Mouse (Mus musculus): ENCODE data around the gene Efnb1. TPM values are rescaled to one million over a fixed set of nuclear protein-coding genes. Genes with fewer than 3 reads are reported as not detected.

The Efnb1 gene
- total RNA-seq, 2 experiments from 2014 or later, result 22.2 to 22.9 TPM

DNA sequence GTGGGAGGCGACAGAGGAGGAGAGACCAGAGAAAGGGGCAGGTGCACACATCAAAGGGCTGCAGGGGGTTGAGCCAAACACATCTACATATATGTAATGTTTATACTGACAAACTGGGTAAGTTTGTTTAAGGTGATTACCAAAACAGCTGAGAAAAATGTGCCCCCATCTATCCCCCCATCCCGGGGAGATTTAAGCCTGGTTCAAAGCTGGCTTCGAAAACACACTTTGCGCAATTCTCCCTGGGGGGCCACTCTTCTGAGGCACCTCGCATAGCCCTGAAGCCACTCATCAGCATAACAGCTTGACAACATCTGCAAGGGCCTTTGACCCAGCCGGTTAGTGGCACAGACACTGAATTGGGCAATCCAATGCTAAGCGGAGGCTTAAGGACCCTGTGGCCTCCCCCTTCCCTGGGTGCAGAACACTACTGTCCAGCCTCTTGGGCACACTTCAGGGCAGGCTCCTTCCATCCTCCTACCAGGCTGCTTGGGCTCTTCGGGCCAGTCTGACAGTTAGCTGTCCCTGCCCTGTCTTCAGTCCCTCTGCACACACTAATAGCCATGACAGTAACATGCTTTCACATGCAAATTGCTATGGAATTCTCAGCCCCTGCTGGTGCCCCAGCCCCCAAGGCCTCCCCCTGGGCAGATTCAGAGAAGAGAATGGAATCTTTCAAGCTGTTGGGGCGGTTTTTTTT is 16.8 kb downstream of the Efnb1 start:
- DNase-seq (ENCODE audit: low spot score in 2 of 2), result no peak

DNA sequence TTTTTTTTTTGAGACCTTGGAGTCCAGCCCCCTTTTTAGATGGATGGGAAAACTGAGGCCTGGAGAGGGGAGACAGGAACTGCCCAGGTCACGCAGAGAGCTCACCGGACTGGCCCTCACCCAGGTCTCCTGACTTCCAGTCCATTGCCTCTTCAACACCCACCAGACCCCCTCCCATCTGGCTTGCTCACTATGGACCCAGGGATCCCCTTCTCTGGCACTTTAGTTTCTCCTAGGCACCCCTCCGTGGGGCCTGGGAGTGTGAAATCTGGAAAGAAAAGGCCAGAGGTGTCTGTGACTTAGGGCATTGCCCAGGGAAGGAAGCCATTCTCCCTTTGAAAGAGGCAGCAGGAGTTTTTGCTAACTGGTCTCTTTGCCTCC is 17.3 kb downstream of the Efnb1 start:
- DNase-seq (ENCODE audit: low spot score in 2 of 2), result no peak

DNA sequence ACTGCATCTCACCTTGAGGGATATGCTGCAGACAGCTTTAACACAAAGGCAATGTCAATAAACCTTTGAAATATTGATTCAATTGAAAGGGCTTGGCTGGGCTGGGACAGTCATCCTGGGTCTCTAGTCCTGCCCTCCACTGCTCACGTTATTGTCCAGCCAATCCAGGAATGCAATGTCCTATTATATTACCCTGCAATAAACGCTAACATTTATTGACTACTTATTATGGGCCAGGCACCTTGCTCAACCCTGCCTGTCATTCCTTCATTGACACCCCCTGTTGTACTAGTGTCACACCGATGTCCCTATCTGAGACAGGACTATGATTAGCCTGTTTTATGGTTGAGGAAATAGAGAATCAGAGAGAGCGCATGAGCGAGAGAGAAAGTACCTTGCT is 18.4 kb downstream of the Efnb1 start:
- DNase-seq (ENCODE audit: low spot score in 2 of 2), result no peak

DNA sequence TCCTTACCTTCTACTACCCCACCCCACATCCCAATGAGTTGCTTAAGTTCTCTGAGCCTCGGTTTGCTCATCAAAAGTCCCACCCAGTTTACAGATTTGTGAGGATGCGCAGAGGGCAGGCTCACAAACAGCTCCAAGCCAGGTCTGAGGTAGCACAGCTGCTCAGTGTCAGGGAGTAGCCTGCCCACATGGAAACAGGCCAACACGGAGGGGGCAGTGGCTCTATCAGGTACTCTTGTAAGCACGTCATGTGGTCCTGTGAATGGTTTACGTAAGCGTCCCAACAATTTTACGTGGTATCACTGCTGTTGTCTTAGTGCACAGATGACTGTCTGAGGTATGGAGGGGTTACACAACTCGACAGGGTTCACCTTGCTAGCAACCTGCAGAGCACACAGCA is 23.1 kb downstream of the Efnb1 start:
- no peak for DNase-seq (ENCODE audit: low spot score in 2 of 2)

GRCm38 (mm10) chrX:99164111-99164510 is 28.2 kb downstream of the Efnb1 start:
- no peak for DNase-seq (ENCODE audit: low spot score in 2 of 2)

GRCm38 (mm10) chrX:99164855-99165368 is 29.0 kb downstream of the Efnb1 start:
- DNase-seq (ENCODE audit: low spot score in 2 of 2), result no peak

DNA sequence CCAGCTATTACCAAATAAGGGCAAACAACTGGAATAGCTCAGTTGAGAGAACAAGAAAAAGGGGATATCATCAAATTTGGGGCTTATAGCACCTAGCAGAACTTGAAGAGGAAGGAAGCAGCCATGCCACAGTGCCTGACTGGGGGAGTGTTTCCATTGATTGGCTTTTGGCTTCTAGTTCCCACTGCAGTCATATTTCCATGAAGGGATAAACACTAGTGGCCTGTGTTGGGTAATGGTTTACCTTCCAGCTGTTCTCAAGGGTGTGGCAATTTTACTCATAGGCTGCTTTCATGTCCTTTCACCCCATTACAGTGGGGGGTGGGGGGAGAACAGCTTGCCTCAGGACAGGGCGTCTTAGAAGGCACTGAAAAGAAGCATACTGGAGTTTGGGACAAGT is 31.1 kb downstream of the Efnb1 start:
- no peak for DNase-seq (ENCODE audit: low spot score in 2 of 2)

- DNase-seq (ENCODE audit: low spot score in 2 of 2), result no peak
Measured at GRCm38 (mm10) chrX:99167550-99167949, 31.6 kb downstream of the Efnb1 start.

DNA sequence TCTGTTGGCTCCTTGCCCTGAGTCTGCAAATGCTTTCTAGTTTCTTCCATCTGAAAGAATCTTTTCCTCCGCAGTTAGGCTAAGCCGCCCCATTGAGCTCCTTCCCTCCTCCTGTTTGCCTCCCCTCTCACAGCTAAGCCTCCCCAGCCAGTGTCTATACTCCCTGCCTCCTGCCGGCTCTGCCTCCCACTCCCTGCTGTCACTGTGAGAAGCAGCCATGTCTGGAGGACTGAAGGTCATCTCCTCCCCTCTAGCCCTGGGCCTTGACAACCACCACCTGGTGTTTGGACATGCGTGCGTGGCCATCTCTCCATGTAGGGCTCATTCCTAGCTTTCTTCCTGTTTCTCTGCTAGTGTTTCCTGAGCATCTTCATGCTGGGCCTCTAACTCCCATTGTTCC is 36.4 kb downstream of the Efnb1 start:
- no peak for DNase-seq (ENCODE audit: low spot score in 2 of 2)

- DNase-seq (ENCODE audit: low spot score in 2 of 2), result no peak
Measured at GRCm38 (mm10) chrX:99185081-99185596, 49.2 kb downstream of the Efnb1 start.

DNA sequence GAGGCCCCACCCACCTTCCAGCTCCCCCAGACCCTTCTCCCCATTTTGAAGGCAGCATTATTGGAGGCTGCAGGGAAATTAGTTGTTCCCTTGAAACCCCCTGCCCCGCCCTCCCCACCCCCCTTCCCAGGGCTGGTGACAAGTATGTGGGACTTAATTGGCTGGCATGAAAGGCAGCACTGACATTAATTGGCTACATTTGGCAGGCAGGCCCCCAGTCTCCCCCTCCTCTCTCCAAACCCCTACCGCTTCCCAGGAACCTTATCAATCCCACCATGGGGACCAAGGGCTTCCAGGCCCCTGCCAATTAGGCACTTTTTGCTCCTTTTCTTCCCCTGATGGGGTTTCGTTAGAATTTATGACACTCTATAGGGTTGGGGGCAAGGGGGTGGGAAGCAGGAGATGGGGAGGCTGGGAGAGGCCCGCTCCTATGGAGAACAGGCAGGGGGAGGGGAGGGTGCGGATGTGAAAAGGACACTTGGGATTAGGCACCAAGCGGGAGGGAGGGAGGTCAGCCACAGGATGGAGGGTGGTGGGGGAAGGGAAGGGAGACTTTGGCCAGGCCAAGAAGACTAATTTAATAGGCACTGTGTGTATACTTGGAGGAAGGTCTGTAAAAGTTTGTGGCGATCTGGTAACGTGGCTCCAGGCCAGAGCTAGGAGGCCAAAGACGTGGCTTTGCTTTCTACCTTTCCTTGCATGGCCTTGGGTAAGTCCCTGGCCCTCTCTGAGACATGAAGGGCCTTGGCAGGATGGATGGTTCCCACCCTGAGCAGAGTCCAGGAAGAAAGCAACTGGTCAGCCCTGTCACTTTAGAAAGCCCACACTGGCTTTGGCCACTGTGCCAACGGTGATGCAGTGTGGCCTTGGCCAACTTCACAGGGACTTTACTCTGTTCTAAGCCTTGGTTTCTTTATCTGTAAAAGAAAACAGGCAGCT is 50.8 kb downstream of the Efnb1 start:
- DNase-seq (ENCODE audit: low spot score in 2 of 2), result no peak

DNA sequence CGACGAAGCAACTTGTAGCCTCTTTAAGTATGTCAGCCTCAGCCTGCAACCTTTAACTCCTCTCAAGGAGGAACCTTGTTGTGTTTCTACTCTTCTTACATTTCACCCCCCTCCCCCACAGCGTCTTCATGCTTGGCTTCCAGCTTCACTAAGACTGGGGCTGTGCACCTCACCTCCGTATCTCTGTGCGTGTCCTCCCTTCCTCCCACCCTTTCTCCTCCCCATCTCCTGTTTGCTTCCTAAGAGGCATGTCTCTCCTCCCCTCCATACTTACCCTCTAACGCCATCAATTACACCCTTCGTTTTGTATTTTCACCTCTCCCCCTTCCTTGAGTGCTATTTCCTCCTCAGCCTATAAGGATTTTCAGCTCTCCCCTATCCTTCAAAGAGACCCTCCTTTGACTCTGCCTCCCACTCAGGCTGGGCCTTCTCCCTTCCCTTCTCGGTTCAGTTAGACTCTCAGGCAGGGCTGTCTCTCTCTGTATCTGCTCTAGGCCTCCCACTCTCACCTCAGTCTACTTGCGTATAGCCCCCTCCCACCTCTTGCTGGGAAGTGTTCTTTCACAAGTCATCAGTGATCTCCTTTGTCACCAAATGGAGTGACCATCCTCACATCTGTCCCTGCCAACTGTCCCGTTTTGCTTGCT is 55.6 kb downstream of the Efnb1 start:
- no peak for DNase-seq (ENCODE audit: low spot score in 2 of 2)

- no peak for DNase-seq (ENCODE audit: low spot score in 2 of 2)
Measured at GRCm38 (mm10) chrX:99196910-99197309, 61.0 kb downstream of the Efnb1 start.

DNA sequence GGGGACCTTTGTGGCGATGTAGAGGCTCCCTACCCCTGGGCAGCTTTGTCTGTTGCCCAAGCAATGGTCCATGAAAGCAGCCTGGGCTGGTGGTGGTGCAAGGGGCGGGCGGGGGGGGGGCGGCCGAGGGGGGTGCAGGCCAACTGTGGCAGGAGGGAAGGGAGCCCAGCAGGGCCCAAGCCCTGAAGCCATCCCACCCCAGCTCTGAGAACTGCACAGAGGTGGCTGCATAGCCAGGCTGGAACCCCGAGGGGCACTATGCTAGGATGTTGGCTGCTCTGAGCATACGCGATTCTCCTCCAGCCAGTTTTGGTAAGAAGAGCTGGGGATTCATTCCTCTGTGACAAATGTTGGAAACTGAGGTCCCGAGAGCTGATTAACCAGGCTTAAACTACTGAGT is 62.6 kb downstream of the Efnb1 start:
- no peak for DNase-seq (ENCODE audit: low spot score in 2 of 2)

Other genes with a start within 250 kb of the Efnb1 start
- 10 to 100 TPM; 41.0 to 42.4 TPM for gene Ophn1, start 245.1 kb upstream of the Efnb1 start, total RNA-seq (2021)
- 10 to 100 TPM; 33.0 to 35.1 TPM for gene Yipf6, start 199.8 kb upstream of the Efnb1 start, total RNA-seq (2021)
- gene Stard8, start 132.9 kb upstream of the Efnb1 start, total RNA-seq (2021), result 10 to 100 TPM; 34.6 to 36.1 TPM